Mouse (Mus musculus): ENCODE measurements around the gene Lyrm4. TPM values are rescaled to one million over a fixed set of nuclear protein-coding genes. Genes with fewer than 3 reads are reported as not detected.
A peak's percentile ranks its signal among the peaks of the same experiment; 100 is the strongest.

The Lyrm4 gene
- polyA plus RNA-seq, 1 experiment from 2014 or later, result 25.7 TPM

DNA sequence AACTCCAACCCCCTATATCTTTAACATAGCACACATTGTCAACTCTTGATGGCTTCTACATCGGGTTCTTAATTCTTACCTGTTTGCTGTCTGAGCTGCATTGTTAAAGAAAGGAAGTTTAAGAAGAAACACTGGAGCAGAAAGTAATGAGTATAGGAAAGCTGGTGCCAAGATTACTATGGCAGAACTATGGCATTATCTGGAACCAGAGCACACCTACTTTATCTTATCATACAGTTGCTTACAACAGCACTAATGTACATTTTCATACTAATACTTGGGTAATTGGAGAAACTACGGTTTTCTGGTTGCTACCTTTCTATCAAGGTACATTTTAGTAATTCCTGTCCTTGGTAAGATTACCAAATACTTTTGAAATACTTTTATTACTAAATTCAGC is 29.9 kb downstream of the Lyrm4 start:
- Histone ChIP-seq H3K4me2 (replicated peaks) (no peak overlapping the region), H3K36me3 (no peaks in the 10 kb centered on the region), H3K27ac (no peak overlapping the region), H3K9ac (no peak overlapping the region), H3K27me3 (replicated peaks) (no peaks in the 10 kb centered on the region), H3K4me3 (replicated peaks) (no peak overlapping the region), H3K4me1 (replicated peaks) (no peaks in the 10 kb centered on the region), H3K9me3 (no peaks in the 10 kb centered on the region)
- WGBS, result 88% methylated on average over 2 of the region's 2 CpGs
- no peak for ATAC-seq

DNA sequence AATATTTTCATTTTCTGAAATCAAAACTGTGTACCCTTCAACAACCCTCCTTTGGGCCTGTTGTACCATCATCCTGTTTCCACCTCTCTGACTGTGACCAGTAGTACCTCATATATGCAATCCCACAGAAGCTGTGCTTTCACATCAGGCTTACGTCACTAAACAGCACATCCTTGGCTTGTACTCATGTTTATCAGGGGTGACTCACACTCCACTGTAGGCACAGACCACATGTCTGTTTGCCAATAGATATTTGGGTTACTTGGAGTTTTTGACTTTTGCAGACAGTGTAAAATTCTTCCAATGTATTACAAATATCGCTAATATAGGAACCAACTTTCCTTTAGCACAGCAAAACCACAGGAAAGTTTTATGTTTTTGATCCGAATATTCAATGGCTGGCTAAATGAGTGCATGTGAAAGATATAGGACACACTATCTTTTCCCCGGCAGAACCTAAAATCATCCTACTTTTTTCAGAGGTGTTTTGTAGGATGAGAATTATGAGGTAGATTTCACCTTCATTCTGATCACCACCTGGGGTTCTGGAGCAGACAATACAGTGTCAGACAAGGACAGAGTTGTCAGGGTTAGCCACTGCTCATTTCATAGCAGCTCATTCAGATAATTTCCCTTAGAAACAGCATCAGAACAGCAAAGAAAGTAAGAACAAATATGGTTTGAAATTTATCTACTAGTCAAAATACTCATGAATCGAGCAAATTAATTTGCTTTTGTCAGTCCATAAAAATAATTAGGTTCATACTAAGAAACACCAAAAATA is 30.5 kb downstream of the Lyrm4 start:
- H3K36me3 ChIP-seq, result no peaks in the 10 kb centered on the region
- H3K27me3 ChIP-seq (replicated peaks), result no peaks in the 10 kb centered on the region
- no peak overlapping the region for H3K4me2 ChIP-seq (replicated peaks)
- H3K9me3 ChIP-seq, result no peaks in the 10 kb centered on the region
- H3K27ac ChIP-seq, result no peak overlapping the region
- ATAC-seq, result peak; percentile 61; the same call in 1 of the 2 replicates
- 89% methylated on average over 5 of the region's 5 CpGs for WGBS
- H3K4me3 ChIP-seq (replicated peaks), result no peak overlapping the region
- H3K4me1 ChIP-seq (replicated peaks), result no peaks in the 10 kb centered on the region
- H3K9ac ChIP-seq, result no peak overlapping the region

DNA sequence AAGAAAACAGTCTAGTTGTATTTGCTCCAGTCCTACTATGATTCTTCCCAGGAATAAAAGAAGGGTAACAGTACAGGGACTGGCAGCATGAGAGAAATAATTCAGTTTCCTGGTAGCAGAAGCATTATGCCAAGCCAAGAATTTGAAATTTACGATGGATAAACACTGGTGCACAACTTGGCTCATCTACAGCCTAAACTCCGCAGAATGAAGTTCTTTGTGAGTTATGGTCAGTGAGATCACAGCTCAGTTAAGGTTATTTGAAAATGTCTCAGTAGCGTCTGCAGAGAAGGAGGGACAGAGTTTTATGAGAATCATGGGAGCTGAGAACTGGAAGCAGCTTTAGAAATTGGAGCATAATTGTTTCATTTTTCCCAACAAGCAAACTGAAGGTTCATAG is 31.4 kb downstream of the Lyrm4 start:
- Histone ChIP-seq H3K4me1 (replicated peaks) (no peaks in the 10 kb centered on the region), H3K27ac (no peak overlapping the region), H3K4me3 (replicated peaks) (no peak overlapping the region), H3K9me3 (no peaks in the 10 kb centered on the region), H3K36me3 (no peaks in the 10 kb centered on the region), H3K4me2 (replicated peaks) (no peak overlapping the region), H3K27me3 (replicated peaks) (no peaks in the 10 kb centered on the region), H3K9ac (no peak overlapping the region)
- 56% methylated on average over 3 of the region's 3 CpGs for WGBS
- no peak for ATAC-seq

GRCm38 (mm10) chr13:36084701-36085100 is 32.6 kb downstream of the Lyrm4 start:
- no peaks in the 10 kb centered on the region for H3K27me3 ChIP-seq (replicated peaks)
- H3K4me3 ChIP-seq (replicated peaks), result no peak overlapping the region
- no peak overlapping the region for H3K9ac ChIP-seq
- no peaks in the 10 kb centered on the region for H3K4me1 ChIP-seq (replicated peaks)
- no peaks in the 10 kb centered on the region for H3K9me3 ChIP-seq
- no peak for ATAC-seq
- WGBS, result 63% methylated on average over 3 of the region's 3 CpGs
- no peak overlapping the region for H3K4me2 ChIP-seq (replicated peaks)
- no peaks in the 10 kb centered on the region for H3K36me3 ChIP-seq
- H3K27ac ChIP-seq, result no peak overlapping the region

- Histone ChIP-seq H3K4me1 (replicated peaks) (no peaks in the 10 kb centered on the region), H3K27ac (no peak overlapping the region), H3K4me2 (replicated peaks) (no peak overlapping the region), H3K9ac (no peak overlapping the region), H3K27me3 (replicated peaks) (no peaks in the 10 kb centered on the region), H3K9me3 (no peaks in the 10 kb centered on the region), H3K36me3 (no peaks in the 10 kb centered on the region), H3K4me3 (replicated peaks) (no peak overlapping the region)
- ATAC-seq, result no peak
- WGBS, result 86% methylated on average over 3 of the region's 3 CpGs
Observed at GRCm38 (mm10) chr13:36081591-36081990, 35.7 kb downstream of the Lyrm4 start.

DNA sequence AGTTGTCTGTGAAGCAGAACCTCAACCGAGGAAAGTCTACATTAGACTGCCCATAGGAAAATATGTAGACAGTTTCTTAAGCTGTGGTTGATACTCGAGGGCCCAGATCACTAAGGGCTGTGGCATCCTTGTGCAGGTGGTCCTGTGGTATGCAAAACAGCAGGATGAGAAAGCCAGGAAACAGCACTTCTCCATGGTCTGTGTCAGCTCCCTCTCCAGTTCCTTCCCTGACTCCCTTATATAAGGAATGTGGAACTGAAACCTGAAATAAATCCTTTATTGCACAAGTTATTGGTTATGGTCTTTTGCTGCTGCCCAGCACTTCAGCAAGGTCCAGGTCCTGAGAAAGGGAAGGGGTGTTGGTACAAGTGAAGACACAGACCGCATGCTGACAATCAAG is 42.8 kb downstream of the Lyrm4 start:
- 77% methylated on average over 3 of the region's 3 CpGs for WGBS
- Histone ChIP-seq H3K9ac (no peak overlapping the region), H3K27ac (no peak overlapping the region), H3K9me3 (no peaks in the 10 kb centered on the region), H3K4me2 (replicated peaks) (no peak overlapping the region), H3K4me3 (replicated peaks) (no peak overlapping the region), H3K36me3 (no peaks in the 10 kb centered on the region), H3K27me3 (replicated peaks) (no peaks in the 10 kb centered on the region), H3K4me1 (replicated peaks) (no peaks in the 10 kb centered on the region)
- no peak for ATAC-seq

GRCm38 (mm10) chr13:36066676-36067075 is 50.6 kb downstream of the Lyrm4 start:
- H3K36me3 ChIP-seq, result no peaks in the 10 kb centered on the region
- H3K27ac ChIP-seq, result no peak overlapping the region
- H3K4me2 ChIP-seq (replicated peaks), result no peak overlapping the region
- H3K9me3 ChIP-seq, result no peaks in the 10 kb centered on the region
- no peak overlapping the region for H3K4me3 ChIP-seq (replicated peaks)
- ATAC-seq, result no peak
- H3K27me3 ChIP-seq (replicated peaks), result no peaks in the 10 kb centered on the region
- no peaks in the 10 kb centered on the region for H3K4me1 ChIP-seq (replicated peaks)
- H3K9ac ChIP-seq, result no peak overlapping the region
- 71% methylated on average over 2 of the region's 2 CpGs for WGBS

DNA sequence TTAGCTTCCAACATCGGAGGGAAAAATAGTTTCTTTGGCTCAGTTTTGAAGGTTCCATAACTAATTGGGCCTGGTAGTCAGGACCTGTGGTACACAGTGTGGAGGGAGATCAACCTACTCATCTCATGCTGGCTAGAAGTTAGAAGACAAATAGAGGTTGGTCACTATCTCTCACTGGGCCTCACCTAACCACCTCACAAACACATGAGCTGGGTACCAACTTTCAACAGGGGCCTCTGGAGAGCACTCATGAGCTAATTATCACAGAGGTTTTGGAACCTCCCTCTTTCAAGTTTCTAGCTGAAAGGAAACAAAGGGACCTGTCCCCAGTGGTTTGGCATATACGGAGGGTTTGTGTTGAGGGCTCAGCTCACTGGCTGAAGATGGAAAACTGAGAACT is 59.8 kb downstream of the Lyrm4 start:
- H3K27me3 ChIP-seq (replicated peaks), result no peaks in the 10 kb centered on the region
- no peak; the same call in 1 of the 2 replicates for ATAC-seq

DNA sequence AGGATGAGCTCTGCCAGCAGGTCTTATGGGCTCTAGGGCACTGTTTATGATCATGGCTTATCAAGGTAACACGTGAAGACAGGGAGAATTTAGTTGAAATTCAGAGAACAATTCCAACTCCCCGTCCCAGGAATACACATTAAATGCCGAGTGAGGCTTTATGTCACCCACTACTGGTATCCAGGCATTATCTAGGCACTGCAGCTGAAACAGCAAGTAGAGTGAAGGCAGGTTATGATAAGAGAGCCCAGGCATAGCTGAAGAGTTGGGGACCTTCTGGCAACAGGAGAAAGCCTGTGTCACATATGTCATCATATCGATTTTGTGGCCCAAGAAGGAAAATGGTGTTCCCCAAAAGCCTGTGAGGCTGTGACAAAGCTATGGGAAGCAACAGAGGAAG is 60.4 kb downstream of the Lyrm4 start:
- H3K4me1 ChIP-seq (replicated peaks), result no peaks in the 10 kb centered on the region
- no peak overlapping the region for H3K27ac ChIP-seq
- no peaks in the 10 kb centered on the region for H3K36me3 ChIP-seq
- ATAC-seq, result peak; percentile 55; the same call in 1 of the 2 replicates
- no peak overlapping the region for H3K4me3 ChIP-seq (replicated peaks)
- no peaks in the 10 kb centered on the region for H3K9me3 ChIP-seq
- 85% methylated on average over 4 of the region's 4 CpGs for WGBS
- H3K4me2 ChIP-seq (replicated peaks), result no peak overlapping the region
- no peak overlapping the region for H3K9ac ChIP-seq
- no peaks in the 10 kb centered on the region for H3K27me3 ChIP-seq (replicated peaks)

More for the DNA sequence above, 59.8 kb downstream of the Lyrm4 start:
- no peaks in the 10 kb centered on the region for H3K4me1 ChIP-seq (replicated peaks)
- H3K4me2 ChIP-seq (replicated peaks), result no peak overlapping the region
- H3K9ac ChIP-seq, result no peak overlapping the region
- H3K9me3 ChIP-seq, result no peaks in the 10 kb centered on the region
- no peaks in the 10 kb centered on the region for H3K36me3 ChIP-seq
- no peak overlapping the region for H3K27ac ChIP-seq
- H3K4me3 ChIP-seq (replicated peaks), result no peak overlapping the region
- WGBS, result 79% methylated on average over 2 of the region's 2 CpGs

GRCm38 (mm10) chr13:36056509-36056908 is 60.8 kb downstream of the Lyrm4 start:
- WGBS, result 88% methylated on average over 1 of the region's 1 CpGs
- Histone ChIP-seq H3K4me3 (replicated peaks) (no peak overlapping the region), H3K9ac (no peak overlapping the region), H3K4me2 (replicated peaks) (no peak overlapping the region), H3K4me1 (replicated peaks) (no peaks in the 10 kb centered on the region), H3K9me3 (no peaks in the 10 kb centered on the region), H3K27me3 (replicated peaks) (no peaks in the 10 kb centered on the region), H3K27ac (no peak overlapping the region), H3K36me3 (no peaks in the 10 kb centered on the region)
- no peak for ATAC-seq

- no peak overlapping the region for H3K9ac ChIP-seq
Observed at GRCm38 (mm10) chr13:36035528-36035927, 81.8 kb downstream of the Lyrm4 start.

DNA sequence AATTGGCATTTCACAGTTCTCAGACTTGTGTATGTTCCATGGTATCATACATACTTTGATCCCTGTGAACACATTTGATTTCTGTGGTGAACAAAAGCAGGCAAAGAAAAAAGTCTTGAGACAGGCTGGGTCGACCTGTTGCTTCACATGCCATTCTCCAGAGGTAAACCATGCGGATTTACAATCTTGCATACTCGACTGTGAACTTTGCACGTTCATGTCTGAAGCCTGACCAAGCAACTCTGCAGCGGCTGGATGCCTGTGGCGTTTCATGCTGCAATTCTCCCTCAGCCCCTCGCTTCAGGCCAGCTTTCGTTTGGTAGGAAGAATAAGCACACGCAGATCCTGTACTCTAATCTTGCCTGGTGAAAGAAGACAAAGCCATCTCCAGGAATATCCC is 85.4 kb downstream of the Lyrm4 start:
- H3K27me3 ChIP-seq (replicated peaks), result no peaks in the 10 kb centered on the region
- no peak overlapping the region for H3K9ac ChIP-seq
- peak; percentile 73; the same call in 1 of the 2 replicates for ATAC-seq
- no peak overlapping the region for H3K4me3 ChIP-seq (replicated peaks)
- no peaks in the 10 kb centered on the region for H3K4me1 ChIP-seq (replicated peaks)
- no peaks in the 10 kb centered on the region for H3K36me3 ChIP-seq
- H3K27ac ChIP-seq, result no peak overlapping the region
- H3K9me3 ChIP-seq, result no peaks in the 10 kb centered on the region
- WGBS, result 46% methylated on average over 9 of the region's 9 CpGs
- H3K4me2 ChIP-seq (replicated peaks), result no peak overlapping the region

More at GRCm38 (mm10) chr13:36035528-36035927, 81.8 kb downstream of the Lyrm4 start:
- WGBS, result 87% methylated on average over 4 of the region's 4 CpGs
- ATAC-seq, result no peak
- Histone ChIP-seq H3K27ac (no peak overlapping the region), H3K4me1 (replicated peaks) (no peaks in the 10 kb centered on the region), H3K4me2 (replicated peaks) (no peak overlapping the region), H3K27me3 (replicated peaks) (no peaks in the 10 kb centered on the region), H3K36me3 (no peaks in the 10 kb centered on the region), H3K4me3 (replicated peaks) (no peak overlapping the region), H3K9me3 (no peaks in the 10 kb centered on the region)

All from intestine, embryonic 15.5 days (tissue).